Mouse (Mus musculus): ENCODE data around the gene Tmem160.

The Tmem160 gene

DNA sequence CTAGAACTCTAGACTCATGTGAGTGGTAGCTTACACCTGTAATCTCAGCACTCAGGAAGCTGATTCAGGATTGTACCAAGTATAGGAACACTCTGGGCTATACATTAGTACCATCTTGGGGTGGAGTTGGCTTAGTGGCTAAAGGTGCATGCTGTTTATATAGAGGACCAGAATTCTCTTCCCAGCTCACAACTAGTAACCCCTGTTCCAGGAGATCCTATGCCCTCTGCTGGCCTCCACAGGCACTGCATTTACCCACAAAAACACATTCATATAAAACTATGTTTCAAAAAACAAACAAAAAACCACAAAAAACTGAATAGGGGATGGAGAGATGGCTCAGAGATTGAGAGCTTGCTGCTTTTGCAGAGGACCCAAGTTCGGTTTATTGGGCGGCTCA, 40.8 kb downstream of the Tmem160 start:
- no peak for DNase-seq

DNA sequence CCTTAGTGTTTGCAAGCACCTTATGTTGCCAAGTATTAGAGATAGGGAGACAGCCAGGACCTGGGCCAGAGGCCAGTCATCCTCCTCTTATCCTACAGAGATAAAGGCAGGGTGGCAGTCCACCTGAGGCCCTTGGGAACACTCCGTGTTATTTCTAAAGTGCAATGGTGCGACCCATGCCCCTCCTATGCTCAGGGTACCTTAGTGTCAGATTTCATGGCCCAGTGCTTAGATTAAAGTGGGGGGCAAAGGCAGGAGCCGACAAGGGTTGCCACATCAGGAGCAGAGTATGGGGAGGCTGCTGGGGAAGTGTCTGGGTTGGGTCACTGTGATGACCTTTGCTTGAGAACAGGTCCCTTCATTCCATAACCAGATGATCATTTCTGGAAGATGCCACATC, 43.7 kb downstream of the Tmem160 start:
- DNase-seq = no peak

DNA sequence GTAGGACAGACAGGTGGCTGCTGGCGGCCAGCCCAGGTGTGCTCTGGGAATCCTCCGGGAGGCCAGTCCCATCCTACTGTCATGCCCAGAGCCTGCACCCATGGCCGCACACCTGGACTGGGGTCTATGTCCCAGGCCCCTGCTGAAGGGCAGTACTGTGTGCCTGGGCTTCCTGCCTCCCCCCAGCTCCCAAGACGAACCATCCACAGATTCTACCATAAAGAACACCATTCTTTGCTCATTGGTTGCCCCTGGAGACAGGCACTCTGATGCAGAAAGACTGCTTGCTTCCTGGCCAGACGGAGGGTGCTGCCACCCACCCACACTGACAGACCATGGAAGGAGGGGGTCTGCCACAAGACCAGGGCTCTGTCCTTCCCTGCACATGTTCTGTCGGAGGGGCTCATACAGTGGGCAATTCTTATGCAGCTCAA, 47.1 kb downstream of the Tmem160 start:
- DNase-seq = no peak

DNA sequence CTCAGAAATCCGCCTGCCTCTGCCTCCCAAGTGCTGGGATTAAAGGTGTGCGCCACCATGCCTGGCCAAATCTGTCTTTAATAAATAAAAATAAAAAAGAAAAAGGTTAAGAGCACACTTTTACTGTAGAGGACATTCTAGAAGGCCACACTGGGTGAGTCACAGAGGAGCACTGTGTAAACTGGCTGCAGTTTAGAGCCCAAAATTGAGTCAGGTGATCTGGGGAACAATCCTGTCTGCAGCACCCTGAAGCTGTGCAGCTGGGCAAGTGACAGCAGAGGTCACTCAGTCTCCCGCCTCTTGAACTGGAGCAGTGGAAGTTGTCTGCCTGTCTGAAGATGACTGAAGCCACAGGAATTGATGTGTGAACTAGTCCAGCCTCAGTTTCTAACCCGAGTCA, 49.0 kb downstream of the Tmem160 start:
- no peak for DNase-seq

DNA sequence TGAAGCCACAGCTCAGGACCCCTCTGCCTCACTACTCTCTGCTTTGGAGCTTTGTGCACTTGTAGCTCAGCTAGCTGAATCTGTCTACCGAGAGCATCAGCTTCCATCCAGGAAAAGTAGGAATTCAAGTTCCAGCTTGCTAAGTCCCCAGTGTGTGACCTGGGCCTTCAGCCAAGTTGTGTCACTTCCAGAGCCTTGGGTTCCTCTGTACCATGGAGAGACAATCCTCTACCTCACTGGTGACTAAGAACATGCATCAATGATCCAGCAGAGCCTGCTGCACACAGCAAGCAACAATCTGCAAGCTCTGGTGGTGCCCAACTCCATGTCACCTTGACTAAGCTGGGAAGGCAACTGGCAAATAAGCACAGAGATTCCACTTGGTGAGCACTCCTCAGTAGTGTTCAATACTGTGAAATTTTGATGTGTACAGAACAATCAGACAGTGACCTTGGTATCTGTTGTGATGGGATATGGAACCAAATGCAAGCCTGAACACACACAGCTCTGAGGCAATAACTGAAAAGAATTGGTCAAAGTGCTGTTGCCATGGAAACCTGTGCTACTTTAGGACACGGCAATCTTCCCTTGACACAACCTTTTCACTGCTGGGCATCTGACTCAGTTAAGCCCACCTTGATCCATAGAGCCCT, 52.1 kb downstream of the Tmem160 start:
- no peak for DNase-seq

Measured in cerebellum, adult 9-11 months (tissue).